Mouse (Mus musculus) CH12.LX (cell line): Measurements from ENCODE around the gene Ehd2. TPM values are rescaled to one million over a fixed set of nuclear protein-coding genes. Genes with fewer than 3 reads are reported as not detected.

ENCODE experiments used
- DNase-seq: peaks from one replicate; pipeline ENCODE4 v3.0.0-alpha.2; 2013; ENCODE audit errors: extremely low read depth
- H3K27ac ChIP-seq: 2 replicates; pipeline ENCODE4 v1.5.1; 2012; ENCODE audit warnings: low read depth, mild to moderate bottlenecking, control low read depth, moderate library complexity; ENCODE audit not compliant: insufficient read depth
- H3K27me3 ChIP-seq: replicated peaks from 2 replicates; pipeline ENCODE3; 2012; ENCODE audit warnings: inconsistent platforms
- H3K36me3 ChIP-seq, 2 experiments: replicated peaks in 1 of 2; 2 replicates each; pipeline versions ENCODE3 to v1.6.1; 2012; ENCODE audit warnings: inconsistent platforms in 1 of 2, low read length in 1 of 2, mild to moderate bottlenecking in 1 of 2, mixed read lengths in 1 of 2, moderate library complexity in 1 of 2; ENCODE audit not compliant: control insufficient read depth in 1 of 2, insufficient read depth in 1 of 2
- H3K4me1 ChIP-seq, 2 experiments: 2 replicates each; pipeline ENCODE4 v1.6.1; 2012; ENCODE audit warnings: inconsistent platforms in 1 of 2, moderate library complexity in 1 of 2; ENCODE audit not compliant: insufficient read depth in 2 of 2, control insufficient read depth in 1 of 2
- H3K4me2 ChIP-seq: 2 replicates; pipeline ENCODE4 v1.6.1; 2012; ENCODE audit warnings: low read depth, mild to moderate bottlenecking, control low read depth; ENCODE audit not compliant: poor library complexity, insufficient read depth, severe bottlenecking
- H3K4me3 ChIP-seq, 3 experiments: fragments of 150-350 bp in 1 of 3; sonication (generic) in 1 of 3; replicated peaks in 1 of 3; 2 replicates each; pipeline versions ENCODE3 to v1.5.1; 2011 to 2012; ENCODE audit warnings: low read depth in 2 of 3, low read length in 2 of 3, mild to moderate bottlenecking in 2 of 3, moderate library complexity in 2 of 3, control low read depth in 1 of 3, improper control_type of control experiment in 1 of 3, inconsistent platforms in 1 of 3, mixed read lengths in 1 of 3; ENCODE audit not compliant: poor library complexity in 1 of 3
- H3K79me2 ChIP-seq: replicated peaks from 2 replicates; pipeline ENCODE4 v1.6.1; 2012; ENCODE audit warnings: mild to moderate bottlenecking, moderate library complexity; ENCODE audit not compliant: control insufficient read depth, poor library complexity, insufficient read depth, severe bottlenecking; ENCODE audit errors: extremely low read depth
- H3K9ac ChIP-seq: 2 replicates; pipeline ENCODE4 v1.6.1; 2012; ENCODE audit warnings: low read depth, mild to moderate bottlenecking, control low read depth, moderate library complexity; ENCODE audit not compliant: insufficient read depth
- H3K9me3 ChIP-seq: replicated peaks from 2 replicates; pipeline ENCODE3; 2012; ENCODE audit warnings: low read length, inconsistent platforms, mixed read lengths
- BHLHE40 ChIP-seq: IDR thresholded peaks from 2 replicates; pipeline ENCODE4 v1.6.1; 2011; ENCODE audit warnings: mild to moderate bottlenecking, low read depth, low read length, improper control_type of control experiment
- CHD2 ChIP-seq: IDR thresholded peaks from 2 replicates; pipeline ENCODE4 v1.6.1; 2011; ENCODE audit warnings: low read length, improper control_type of control experiment
- E2F4 ChIP-seq: IDR thresholded peaks from 2 replicates; pipeline ENCODE4 v1.6.1; 2011; ENCODE audit warnings: low read depth, low read length, improper control_type of control experiment; ENCODE audit not compliant: insufficient replicate concordance
- GABPA ChIP-seq: IDR thresholded peaks from 2 replicates; pipeline ENCODE4 v1.6.1; 2012; ENCODE audit warnings: low read depth, low read length, improper control_type of control experiment, inconsistent platforms; ENCODE audit not compliant: insufficient replicate concordance
- MAZ ChIP-seq: IDR thresholded peaks from 2 replicates; pipeline ENCODE4 v1.6.1; 2012; ENCODE audit warnings: low read depth, mild to moderate bottlenecking, inconsistent platforms, low read length, improper control_type of control experiment, moderate library complexity
- MEF2A ChIP-seq: IDR thresholded peaks from 2 replicates; pipeline ENCODE4 v1.6.1; 2014; ENCODE audit warnings: low read depth, mild to moderate bottlenecking, inconsistent platforms, low read length, improper control_type of control experiment, borderline replicate concordance
- MXI1 ChIP-seq: IDR thresholded peaks from 2 replicates; pipeline ENCODE4 v1.6.1; 2011; ENCODE audit warnings: mild to moderate bottlenecking, low read depth, low read length, improper control_type of control experiment
- NELFE ChIP-seq: IDR thresholded peaks from 2 replicates; pipeline ENCODE4 v1.6.1; 2011; ENCODE audit warnings: low read depth, low read length, improper control_type of control experiment
- PAX5 ChIP-seq: IDR thresholded peaks from 2 replicates; pipeline ENCODE4 v1.6.1; 2012; ENCODE audit warnings: low read length, inconsistent platforms, mixed read lengths
- POLR2AphosphoS2 ChIP-seq: IDR thresholded peaks from 2 replicates; pipeline ENCODE4 v1.6.1; 2011; ENCODE audit warnings: low read depth, low read length, improper control_type of control experiment
- SIN3A ChIP-seq: IDR thresholded peaks from 2 replicates; pipeline ENCODE4 v1.6.1; 2012; ENCODE audit warnings: low read length, improper control_type of control experiment, inconsistent platforms
- SMC3 ChIP-seq: IDR thresholded peaks from 2 replicates; pipeline ENCODE4 v1.6.1; 2011; ENCODE audit warnings: low read depth, low read length, improper control_type of control experiment
- TBP ChIP-seq: conservative IDR thresholded peaks from 2 replicates; pipeline ENCODE4 v1.6.1; 2011; ENCODE audit warnings: low read depth, low read length, improper control_type of control experiment
- UBTF ChIP-seq: IDR thresholded peaks from 2 replicates; pipeline ENCODE4 v1.6.1; 2012; ENCODE audit warnings: low read depth, mild to moderate bottlenecking, inconsistent platforms, low read length, improper control_type of control experiment, moderate library complexity
- ZKSCAN1 ChIP-seq: IDR thresholded peaks from 2 replicates; pipeline ENCODE4 v1.6.1; 2012; ENCODE audit warnings: low read depth, inconsistent platforms, low read length, improper control_type of control experiment, borderline replicate concordance
- dilution Hi-C: fragments of 300-500 bp; cut with MboI; formaldehyde crosslinking; loops from 2 replicates; pipeline ENCODE4 v1.14.3; 2020; ENCODE audit warnings: low sequenced_read_pairs; ENCODE audit not compliant: extremely low pct_unique_long_range_greater_than_20kb, extremely low pct_ligation_motif_present
- in situ Hi-C: fragments of 300-500 bp; cut with MboI; formaldehyde crosslinking; loops from 3 replicates; pipeline ENCODE4 v1.14.3; 2019; ENCODE audit warnings: low sequenced_read_pairs, low pct_ligation_motif_present, low pct_unique_long_range_greater_than_20kb, mixed read lengths
- polyA plus RNA-seq: library from polyadenylated mRNA; unstranded; fragments of >175 nt; gene quantifications from 2 replicates; pipeline ENCODE4 v1.2.1, GENCODE M21; 2012; ENCODE audit warnings: low read depth; ENCODE audit not compliant: insufficient read length
- total RNA-seq, 2 experiments: library from RNA; depleted of rRNA; stranded (reverse); fragments of 300-350 nt in 1 of 2; fragments of >200 nt in 1 of 2; gene quantifications; 2 replicates each; pipeline ENCODE4 v1.2.3; 2012 to 2014

The Ehd2 gene
- total and polyA plus RNA-seq, 3 experiments = 1.2 to 7.0 (median 5.2) TPM

GRCm38 (mm10) chr7:15918371-15918770, 49.0 kb downstream of the Ehd2 start:
- H3K27me3 ChIP-seq = peaks cover under 1% of the 10 kb centered on the region
- in situ Hi-C loops = no loop called here
- no peak overlapping the region for H3K27ac ChIP-seq
- H3K4me3 ChIP-seq = no peak overlapping the region
- dilution Hi-C loops = no loop called here
- H3K9me3 ChIP-seq = no peaks in the 10 kb centered on the region
- peaks cover 34 to 48% of the 10 kb centered on the region in 2 experiments for H3K36me3 ChIP-seq
- TF ChIP-seq MAZ = no peak
- no peak for TF ChIP-seq UBTF
- no peak for TF ChIP-seq CHD2
- TF ChIP-seq POLR2AphosphoS2 = no peak
- TF ChIP-seq BHLHE40 = no peak
- no peak for TF ChIP-seq TBP
- no peak for DNase-seq
- H3K9ac ChIP-seq = no peak overlapping the region
- no peak overlapping the region for H3K4me2 ChIP-seq
- peaks cover 22% of the 10 kb centered on the region for H3K79me2 ChIP-seq
- H3K4me1 ChIP-seq = peaks cover 21 to 35% of the 10 kb centered on the region in 2 experiments

- Histone ChIP-seq H3K27ac (no peak overlapping the region), H3K36me3 (peaks cover 34 to 48% of the 10 kb centered on the region in 2 experiments), H3K4me3 (no peak overlapping the region), H3K9ac (no peak overlapping the region), H3K79me2 (peaks cover 22% of the 10 kb centered on the region), H3K4me1 (peaks cover 18 to 27% of the 10 kb centered on the region in 2 experiments), H3K4me2 (no peak overlapping the region), H3K27me3 (no peaks in the 10 kb centered on the region), H3K9me3 (no peaks in the 10 kb centered on the region)
- no peak for DNase-seq
- in situ Hi-C loops = no loop called here
- dilution Hi-C loops = no loop called here
- no peak for TF ChIP-seq SIN3A
- no peak for TF ChIP-seq NELFE
- no peak for TF ChIP-seq GABPA
- TF ChIP-seq MXI1 = no peak
- TF ChIP-seq ZKSCAN1 = no peak
- no peak for TF ChIP-seq E2F4
- TF ChIP-seq MEF2A = no peak
- TF ChIP-seq SMC3 = no peak
- TF ChIP-seq PAX5 = no peak
- TF ChIP-seq, all 38 proteins: peak for 0
Measured at GRCm38 (mm10) chr7:15916996-15917395, 50.4 kb downstream of the Ehd2 start.
